Mouse (Mus musculus): ENCODE results near the gene Rab4b.

Rab4b gene

DNA sequence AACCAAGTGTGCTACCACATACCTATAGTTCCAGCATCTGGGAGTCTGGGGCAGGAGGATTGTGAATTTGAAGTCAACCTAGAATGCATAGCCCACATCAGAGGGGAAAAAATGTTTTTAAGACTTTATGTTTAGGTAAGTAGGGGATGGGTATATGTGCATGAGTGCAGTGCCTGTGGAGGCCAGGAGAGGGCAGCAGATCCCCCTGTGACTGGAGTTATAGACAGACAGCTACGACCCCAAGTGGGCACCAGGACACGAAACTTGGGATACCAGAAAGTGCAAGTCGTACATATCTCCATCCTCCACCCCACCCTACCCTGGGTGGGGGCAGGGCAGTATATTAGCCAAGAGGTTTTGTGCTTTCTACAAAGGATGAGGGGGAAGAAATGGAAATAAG lies 6.3 kb upstream of the Rab4b start:
- DNase-seq (ENCODE audit: low spot score in 2 of 2) = no peak

DNA sequence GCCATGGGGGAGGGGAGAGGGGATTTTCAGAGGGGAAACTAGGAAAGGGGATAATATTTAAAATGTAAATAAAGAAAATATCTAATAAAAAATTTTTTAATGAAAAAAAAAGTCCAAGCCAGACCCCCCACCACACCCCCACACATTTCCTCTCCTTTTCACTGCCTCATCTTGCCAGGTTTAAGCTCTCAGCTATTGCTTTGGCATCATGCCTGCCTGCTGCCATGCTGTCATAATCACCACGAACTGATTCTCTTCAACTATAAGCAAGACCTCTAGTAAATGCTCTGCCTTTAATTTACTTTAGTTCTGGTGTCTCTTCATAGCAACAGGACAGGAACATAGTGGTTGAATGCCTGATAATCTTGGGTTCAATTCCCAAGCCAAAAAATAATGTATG lies 3.8 kb upstream of the Rab4b start:
- no peak for DNase-seq (ENCODE audit: low spot score in 2 of 2)

GRCm38 (mm10) chr7:27180837-27181695 lies 2.4 kb upstream of the Rab4b start, which contains the start of the genes Gm21983 and Mia:
Gene Gm21983 (minus strand): TSS chr7:27181086.
Gene Mia (minus strand): TSS chr7:27181157.
- DNase-seq (ENCODE audit: low spot score in 2 of 2) = no peak

- DNase-seq (ENCODE audit: low spot score in 2 of 2) = no peak
These were observed 1.3 kb upstream of the Rab4b start for GRCm38 (mm10) chr7:27180036-27180435.

- DNase-seq (ENCODE audit: low spot score in 2 of 2) = no peak
These were observed 672 bp upstream of the Rab4b start for GRCm38 (mm10) chr7:27179217-27179918.

- DNase-seq (ENCODE audit: low spot score in 2 of 2) = no peak
These were observed 763 bp downstream of the Rab4b start for GRCm38 (mm10) chr7:27177942-27178323.

DNA sequence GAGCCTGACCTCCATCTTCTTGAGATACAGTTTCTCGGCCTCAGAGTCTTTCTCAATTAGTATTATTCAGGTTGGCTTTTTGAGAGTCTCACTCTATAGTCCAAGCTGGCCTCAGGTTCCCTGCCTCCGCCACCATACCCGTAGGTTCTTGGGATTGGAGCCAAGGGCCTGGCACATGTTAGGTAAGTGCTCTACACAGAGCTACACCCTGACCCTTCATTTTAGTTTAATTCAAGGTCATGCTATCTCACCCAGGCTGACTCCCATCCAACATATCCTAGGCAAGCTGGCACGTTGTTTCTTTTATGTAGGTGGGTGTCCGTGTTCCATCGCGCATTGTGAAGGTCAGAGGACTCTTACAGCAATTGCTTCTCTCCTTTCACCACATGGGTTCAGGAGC lies 3.8 kb downstream of the Rab4b start:
- no peak for DNase-seq (ENCODE audit: low spot score in 2 of 2)

DNA sequence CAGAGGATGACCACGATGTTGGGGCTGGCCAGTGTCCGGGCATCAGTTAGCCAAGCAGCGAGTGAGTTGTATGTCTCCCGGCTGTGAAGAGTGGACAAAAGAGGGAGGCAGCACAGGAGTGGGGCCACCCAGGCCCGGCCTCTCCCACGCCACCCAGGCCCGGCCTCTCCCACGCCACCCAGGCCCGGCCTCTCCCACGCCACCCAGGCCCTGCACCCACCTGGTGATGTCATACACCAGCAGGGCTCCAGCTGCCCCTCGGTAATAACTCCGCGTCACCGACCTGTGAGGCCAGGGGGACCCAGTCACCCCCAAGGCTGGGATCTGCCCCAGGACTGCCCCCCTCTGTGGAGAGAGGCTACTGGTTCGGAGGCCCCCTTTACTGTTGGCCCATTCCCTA lies 4.2 kb downstream of the Rab4b start:
- DNase-seq (ENCODE audit: low spot score in 2 of 2) = no peak

- no peak for DNase-seq (ENCODE audit: low spot score in 2 of 2)
These were observed 7.7 kb downstream of the Rab4b start for GRCm38 (mm10) chr7:27170981-27171380.

DNA sequence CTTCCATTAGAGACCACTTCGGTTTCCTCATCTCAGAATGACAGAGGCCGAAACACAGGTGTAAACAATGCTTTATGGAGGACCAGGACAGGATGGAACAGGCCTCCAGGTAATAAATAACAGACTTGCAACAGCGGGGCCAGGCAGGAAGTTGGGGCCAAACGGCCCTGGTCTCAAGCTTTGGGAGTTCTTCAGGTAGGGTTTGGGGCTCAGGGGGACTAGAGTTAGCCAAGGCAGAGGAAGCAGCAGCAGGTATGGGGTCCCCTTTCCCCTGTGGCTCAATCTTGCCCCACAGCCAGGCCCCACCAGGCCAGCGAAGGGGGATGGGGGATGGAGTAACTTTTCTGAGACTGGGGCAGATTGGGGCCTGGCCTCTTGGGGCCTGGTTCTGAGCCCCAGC lies 10.3 kb downstream of the Rab4b start:
- no peak for DNase-seq (ENCODE audit: low spot score in 2 of 2)

- no peak for DNase-seq (ENCODE audit: low spot score in 2 of 2)
These were observed 11.1 kb downstream of the Rab4b start for GRCm38 (mm10) chr7:27167475-27168094.

- DNase-seq (ENCODE audit: low spot score in 2 of 2) = peak; percentile 88 to 92
These were observed 11.9 kb downstream of the Rab4b start, which contains the start of gene Egln2 for GRCm38 (mm10) chr7:27166614-27167474. Gene Egln2 (minus strand): TSS chr7:27166802.

DNA sequence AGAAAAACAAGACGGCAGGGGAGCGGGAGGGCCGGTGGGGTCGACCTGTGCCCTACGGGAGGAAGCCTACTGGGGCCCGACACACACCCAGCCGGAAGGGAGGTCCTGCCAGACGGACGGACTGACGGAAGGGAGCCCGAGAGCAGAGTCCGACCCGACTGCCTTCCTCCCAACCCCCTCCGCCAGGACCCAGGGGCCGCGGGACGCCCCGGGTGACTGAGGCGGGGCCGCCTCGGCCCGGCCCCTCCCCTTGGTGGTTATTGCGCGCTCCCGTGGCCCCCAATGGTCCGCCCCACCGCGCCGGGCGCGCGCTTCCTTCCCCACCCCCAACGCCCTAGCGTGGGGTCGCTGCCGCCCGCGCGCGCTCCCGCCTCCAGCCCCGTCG lies 12.5 kb downstream of the Rab4b start:
- peak; percentile 77 to 80 for DNase-seq (ENCODE audit: low spot score in 2 of 2)

GRCm38 (mm10) chr7:27165696-27166095 lies 13.0 kb downstream of the Rab4b start:
- no peak for DNase-seq (ENCODE audit: low spot score in 2 of 2)

- DNase-seq (ENCODE audit: low spot score in 2 of 2) = no peak
These were observed 13.6 kb downstream of the Rab4b start for GRCm38 (mm10) chr7:27165007-27165655.

DNA sequence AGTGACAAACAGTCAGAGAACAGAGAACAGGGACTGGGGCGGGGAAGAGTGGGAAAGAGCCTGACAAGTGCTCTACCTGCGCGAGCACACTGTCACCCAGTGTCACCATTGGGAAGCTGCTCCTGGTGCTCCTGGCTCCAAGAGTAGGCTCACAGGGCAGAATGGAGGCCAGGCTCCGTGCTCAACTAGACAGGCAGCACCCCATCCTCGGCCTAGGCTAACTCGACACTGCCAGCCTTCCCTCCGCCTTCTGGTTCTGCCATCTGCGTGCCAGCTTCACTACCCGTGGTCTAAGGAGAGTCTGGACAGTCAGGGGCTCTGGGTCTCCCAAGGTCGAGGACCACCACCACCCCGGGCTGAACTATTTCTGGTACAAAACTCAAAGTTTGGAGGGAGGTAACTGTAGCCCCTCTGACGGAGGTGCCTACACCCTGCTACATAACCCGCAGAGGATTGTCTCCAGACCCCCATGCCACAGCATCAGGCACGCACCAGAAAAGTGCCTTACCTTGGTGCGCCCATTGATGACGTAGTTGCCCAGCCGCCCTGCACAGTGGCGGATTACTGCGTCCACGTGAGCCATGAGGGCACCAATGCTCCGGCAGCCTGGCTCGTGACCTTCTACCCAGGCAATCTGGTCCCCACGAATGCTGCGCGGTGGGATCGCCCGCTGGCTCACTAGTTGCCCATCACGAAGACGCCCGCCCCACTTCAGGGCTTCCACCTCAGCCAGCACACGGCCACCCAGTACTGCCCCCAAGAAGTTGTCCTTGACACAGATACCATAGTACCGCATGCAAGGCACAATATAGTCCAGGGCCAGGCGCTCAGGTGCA lies 14.4 kb downstream of the Rab4b start:
- no peak for DNase-seq (ENCODE audit: low spot score in 2 of 2)

- DNase-seq (ENCODE audit: low spot score in 2 of 2) = no peak
These were observed 15.3 kb downstream of the Rab4b start for GRCm38 (mm10) chr7:27163450-27163805.

DNA sequence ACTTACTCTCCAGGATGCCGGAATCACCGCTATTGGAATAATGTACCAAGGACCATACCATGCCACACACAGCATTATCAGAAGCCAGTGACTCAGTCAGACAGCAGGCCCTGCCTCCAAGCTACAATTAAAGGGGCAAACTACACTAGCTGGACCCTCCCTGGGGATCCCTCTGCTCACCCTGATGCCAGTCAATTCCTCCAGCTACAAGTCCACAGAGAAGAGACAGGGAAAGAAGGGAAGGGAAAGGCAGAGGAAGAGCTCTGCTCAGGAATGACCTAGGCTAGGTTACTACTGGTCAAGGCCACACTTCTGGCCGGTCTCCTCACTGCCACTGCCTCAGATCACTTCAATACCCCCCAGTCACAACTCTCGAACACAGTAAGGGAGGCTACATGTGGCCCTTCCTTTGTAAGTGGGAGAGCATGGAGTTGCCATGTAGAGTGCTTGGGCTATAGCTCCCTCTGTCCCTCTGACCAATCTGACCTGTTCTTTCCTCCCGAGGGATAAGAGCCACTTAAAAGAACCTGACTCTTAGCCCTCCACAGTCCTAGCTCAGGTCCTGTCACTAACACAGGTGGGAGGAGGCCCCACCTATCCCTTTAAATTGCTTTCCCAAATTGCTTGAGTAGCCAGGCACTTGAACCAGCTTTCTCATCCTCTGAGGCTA lies 15.8 kb downstream of the Rab4b start:
- DNase-seq (ENCODE audit: low spot score in 2 of 2) = no peak

DNA sequence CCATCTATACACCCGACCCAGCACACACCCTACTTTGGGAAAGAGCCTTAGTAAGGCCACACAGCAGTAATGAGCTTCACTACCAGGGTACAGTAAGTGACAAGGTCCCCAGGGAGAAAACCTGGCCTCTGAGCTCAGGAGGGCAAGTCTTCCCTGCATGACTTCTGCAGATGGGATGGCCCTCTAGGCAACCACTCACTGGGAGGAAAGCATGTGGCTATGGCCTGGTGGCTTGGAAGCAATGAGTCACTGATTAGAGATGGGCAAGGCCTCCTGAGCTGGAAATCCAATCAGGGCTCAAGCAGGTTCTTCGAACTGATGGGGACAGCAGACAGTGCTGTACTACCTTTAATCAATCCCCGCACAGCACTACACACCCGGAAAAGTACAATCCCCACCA lies 17.0 kb downstream of the Rab4b start:
- DNase-seq (ENCODE audit: low spot score in 2 of 2) = no peak

DNA sequence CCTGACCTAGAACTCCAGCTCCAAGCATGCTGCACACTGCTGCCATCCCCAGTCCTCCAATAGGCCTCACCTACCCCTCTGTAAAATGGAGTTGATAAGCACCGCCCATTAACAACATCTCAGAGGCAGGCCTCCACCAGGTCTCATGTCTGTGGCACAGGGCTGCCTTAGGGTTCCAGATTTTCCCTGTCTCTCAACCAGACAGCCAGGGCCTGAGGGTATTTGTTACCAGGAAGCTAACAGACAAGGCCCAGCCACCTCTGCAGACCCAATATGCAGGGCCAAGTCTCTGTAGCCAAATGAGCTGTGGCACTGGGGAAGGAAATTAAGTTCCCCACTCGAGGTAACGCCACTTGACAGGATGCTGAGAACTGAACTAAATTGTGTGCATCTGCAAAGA lies 17.8 kb downstream of the Rab4b start:
- no peak for DNase-seq (ENCODE audit: low spot score in 2 of 2)

Data from urinary bladder, adult 18-20 months (tissue).